Mouse (Mus musculus): Measurements from ENCODE around the gene Hbp1. TPM values are rescaled to one million over a fixed set of nuclear protein-coding genes. Genes with fewer than 3 reads are reported as not detected.

Hbp1 gene
- total and polyA plus RNA-seq, 2 experiments from 2014 or later = 97.9 to 153 TPM

- Histone ChIP-seq H3K4me1 (ENCODE audit: control insufficient read depth, insufficient read depth) (no peaks in the 10 kb centered on the region), H3K9me3 (replicated peaks; ENCODE audit: control insufficient read depth, low read length) (no peaks in the 10 kb centered on the region), H3K27me3 (ENCODE audit: control insufficient read depth, insufficient read depth, low read length) (no peaks in the 10 kb centered on the region), H3K36me3 (replicated peaks; ENCODE audit: control insufficient read depth, insufficient read depth, low read length) (no peaks in the 10 kb centered on the region), H3K9ac (replicated peaks; ENCODE audit: low read depth, low read length) (no peak overlapping the region), H3K4me2 (ENCODE audit: low read depth, low read length) (no peak overlapping the region), H3K4me3 (ENCODE audit: low read depth, low read length) (no peak overlapping the region), H3K27ac (ENCODE audit: low read depth) (no peak overlapping the region)
- no peak for TF ChIP-seq EP300 (IDR thresholded peaks at IDR 0.05; ENCODE audit: low read depth)
- no peak for TF ChIP-seq CTCF (IDR thresholded peaks at IDR 0.05; ENCODE audit: low read depth)
- 68% methylated on average over 7 of the region's 7 CpGs for WGBS
- DNase-seq (ENCODE audit: low spot score) (no peak), ATAC-seq (ENCODE audit: insufficient read depth, low read depth) (no peak)
Measured at GRCm38 (mm10) chr12:31983238-31983637, 32.9 kb upstream of the Hbp1 start.

GRCm38 (mm10) chr12:31977613-31978195 lies 27.4 kb upstream of the Hbp1 start:
- Histone ChIP-seq H3K4me2 (ENCODE audit: low read depth, low read length) (no peak overlapping the region), H3K36me3 (replicated peaks; ENCODE audit: control insufficient read depth, insufficient read depth, low read length) (no peaks in the 10 kb centered on the region), H3K4me3 (ENCODE audit: low read depth, low read length) (no peak overlapping the region), H3K9me3 (replicated peaks; ENCODE audit: control insufficient read depth, low read length) (no peaks in the 10 kb centered on the region), H3K9ac (replicated peaks; ENCODE audit: low read depth, low read length) (no peak overlapping the region), H3K27me3 (ENCODE audit: control insufficient read depth, insufficient read depth, low read length) (no peaks in the 10 kb centered on the region), H3K4me1 (ENCODE audit: control insufficient read depth, insufficient read depth) (no peaks in the 10 kb centered on the region), H3K27ac (ENCODE audit: low read depth) (no peak overlapping the region)
- TF ChIP-seq EP300 (IDR thresholded peaks at IDR 0.05; ENCODE audit: low read depth) (no peak), CTCF (IDR thresholded peaks at IDR 0.05; ENCODE audit: low read depth) (no peak)
- DNase-seq (ENCODE audit: low spot score) (no peak), ATAC-seq (ENCODE audit: insufficient read depth, low read depth) (no peak)
- 75% methylated on average over 12 of the region's 12 CpGs for WGBS

- Histone ChIP-seq H3K36me3 (replicated peaks; ENCODE audit: control insufficient read depth, insufficient read depth, low read length) (no peaks in the 10 kb centered on the region), H3K27me3 (ENCODE audit: control insufficient read depth, insufficient read depth, low read length) (no peaks in the 10 kb centered on the region), H3K4me3 (ENCODE audit: low read depth, low read length) (no peak overlapping the region), H3K4me2 (ENCODE audit: low read depth, low read length) (no peak overlapping the region), H3K27ac (ENCODE audit: low read depth) (no peak overlapping the region), H3K4me1 (ENCODE audit: control insufficient read depth, insufficient read depth) (no peaks in the 10 kb centered on the region), H3K9me3 (replicated peaks; ENCODE audit: control insufficient read depth, low read length) (no peaks in the 10 kb centered on the region), H3K9ac (replicated peaks; ENCODE audit: low read depth, low read length) (no peak overlapping the region)
- peak; percentile 16 for DNase-seq (ENCODE audit: low spot score)
- no peak for ATAC-seq (ENCODE audit: insufficient read depth, low read depth)
- WGBS = 51% methylated on average over 7 of the region's 7 CpGs
- TF ChIP-seq EP300 (IDR thresholded peaks at IDR 0.05; ENCODE audit: low read depth) (no peak), CTCF (IDR thresholded peaks at IDR 0.05; ENCODE audit: low read depth) (peak; percentile 55)
Measured at GRCm38 (mm10) chr12:31976544-31976943, 26.2 kb upstream of the Hbp1 start.

- Histone ChIP-seq H3K9me3 (replicated peaks; ENCODE audit: control insufficient read depth, low read length) (no peaks in the 10 kb centered on the region), H3K4me3 (ENCODE audit: low read depth, low read length) (no peak overlapping the region), H3K36me3 (replicated peaks; ENCODE audit: control insufficient read depth, insufficient read depth, low read length) (no peaks in the 10 kb centered on the region), H3K9ac (replicated peaks; ENCODE audit: low read depth, low read length) (no peak overlapping the region), H3K4me2 (ENCODE audit: low read depth, low read length) (no peak overlapping the region), H3K4me1 (ENCODE audit: control insufficient read depth, insufficient read depth) (no peaks in the 10 kb centered on the region), H3K27me3 (ENCODE audit: control insufficient read depth, insufficient read depth, low read length) (no peaks in the 10 kb centered on the region), H3K27ac (ENCODE audit: low read depth) (peak overlapping the region; percentile 36)
- ATAC-seq (ENCODE audit: insufficient read depth, low read depth) (peak; percentile 99), DNase-seq (ENCODE audit: low spot score) (peak; percentile 94)
- TF ChIP-seq CTCF (IDR thresholded peaks at IDR 0.05; ENCODE audit: low read depth) (no peak), EP300 (IDR thresholded peaks at IDR 0.05; ENCODE audit: low read depth) (peak; percentile 51; the same call in 1 of the 2 replicates)
- WGBS = 30% methylated on average over 13 of the region's 13 CpGs
Measured at GRCm38 (mm10) chr12:31973473-31974172, 23.3 kb upstream of the Hbp1 start.

DNA sequence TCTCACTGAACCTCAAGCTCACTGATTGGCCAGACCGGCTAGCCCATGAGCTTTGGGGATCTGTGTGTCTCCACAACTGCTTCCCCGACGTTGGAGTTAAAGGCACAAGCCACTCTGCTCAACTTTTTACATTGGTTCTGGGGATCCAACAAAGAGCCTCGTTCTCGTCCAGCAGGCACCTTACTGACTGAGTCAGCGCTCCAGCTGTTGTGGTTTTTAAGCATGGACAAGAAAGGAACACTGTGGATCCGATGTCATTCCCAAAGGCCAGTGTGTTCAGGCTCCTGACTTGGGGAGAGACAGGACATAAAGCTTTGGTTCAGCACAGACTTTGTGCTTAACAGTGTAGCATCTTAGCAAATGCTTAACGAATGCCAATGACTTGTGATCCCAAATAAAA lies 21.2 kb upstream of the Hbp1 start:
- Histone ChIP-seq H3K4me3 (ENCODE audit: low read depth, low read length) (no peak overlapping the region), H3K9ac (replicated peaks; ENCODE audit: low read depth, low read length) (no peak overlapping the region), H3K27me3 (ENCODE audit: control insufficient read depth, insufficient read depth, low read length) (no peaks in the 10 kb centered on the region), H3K4me2 (ENCODE audit: low read depth, low read length) (no peak overlapping the region), H3K27ac (ENCODE audit: low read depth) (no peak overlapping the region), H3K9me3 (replicated peaks; ENCODE audit: control insufficient read depth, low read length) (no peaks in the 10 kb centered on the region), H3K36me3 (replicated peaks; ENCODE audit: control insufficient read depth, insufficient read depth, low read length) (no peaks in the 10 kb centered on the region), H3K4me1 (ENCODE audit: control insufficient read depth, insufficient read depth) (no peaks in the 10 kb centered on the region)
- 89% methylated on average over 8 of the region's 8 CpGs for WGBS
- no peak for ATAC-seq (ENCODE audit: insufficient read depth, low read depth)
- no peak for TF ChIP-seq CTCF (IDR thresholded peaks at IDR 0.05; ENCODE audit: low read depth)
- no peak for TF ChIP-seq EP300 (IDR thresholded peaks at IDR 0.05; ENCODE audit: low read depth)
- no peak for DNase-seq (ENCODE audit: low spot score)
